13 mouse cellular contexts compared by ENCODE assay signal in genomic region chr4:33716475-33717117, GRCm38 (mm10).
DNase-seq lines count a peak whose midpoint lies in the region; ATAC-seq lines count a peak whose summit lies in the region.
"Had no signal": no experiment of that assay in that cellular context is flagged by ENCODE, and none has a peak within 500 bp of the region (broad histone marks: within the 10 kb centered on the region; RNA-seq: fewer than 3 reads in every experiment).

No protein-coding gene starts in this region.

- peaks cover 12% of the 10 kb centered on the region for H3K4me1 ChIP-seq in heart, embryonic 13.5 days
- H3K4me1 ChIP-seq in hindbrain, embryonic 11.5 days (replicated peaks; ENCODE audit: control insufficient read depth, insufficient read depth, low read length): no peaks in the 10 kb centered on the region
- peaks cover 3% of the 10 kb centered on the region for H3K4me1 ChIP-seq in midbrain, embryonic 11.5 days (ENCODE audit: control insufficient read depth, insufficient read depth, low read length)
- H3K4me1 ChIP-seq: forebrain, embryonic 15.5 days; intestine, embryonic 15.5 days had no signal

- peak overlapping the region; percentile 35 for H3K4me3 ChIP-seq in heart, embryonic 13.5 days
- no peak overlapping the region for H3K4me3 ChIP-seq in hindbrain, embryonic 11.5 days (ENCODE audit: low read depth, low read length)
- no peak overlapping the region for H3K4me3 ChIP-seq in midbrain, embryonic 11.5 days (ENCODE audit: low read depth, low read length)
- H3K4me3 ChIP-seq: forebrain, embryonic 15.5 days; intestine, embryonic 15.5 days; myocyte had no signal

- WGBS in heart, embryonic 13.5 days: 12% methylated on average over 20 of the region's 20 CpGs
- 34% methylated on average over 20 of the region's 20 CpGs for WGBS in hindbrain, embryonic 11.5 days
- 21% methylated on average over 20 of the region's 20 CpGs for WGBS in midbrain, embryonic 11.5 days

- peak overlapping the region; percentile 68 for H3K4me2 ChIP-seq in heart, embryonic 13.5 days
- no peak overlapping the region for H3K4me2 ChIP-seq in hindbrain, embryonic 11.5 days (replicated peaks; ENCODE audit: low read depth, low read length)
- H3K4me2 ChIP-seq in midbrain, embryonic 11.5 days: 0 out of 2 replicates have a peak overlapping the region, but pooled peaks have one; percentile 14
- H3K4me2 ChIP-seq: forebrain, embryonic 15.5 days; intestine, embryonic 15.5 days had no signal

- ATAC-seq in heart, embryonic 13.5 days (ENCODE audit: extremely low read depth, insufficient number of reproducible peaks, low FRiP score, low TSS enrichment): no peak
- ATAC-seq in common myeloid progenitor, adult 5-6 weeks (replicated peaks; ENCODE audit: low read depth, poor library complexity, severe bottlenecking): peak; percentile 86
- no peak for ATAC-seq in hindbrain, embryonic 11.5 days (ENCODE audit: low FRiP score)
- ATAC-seq in midbrain, embryonic 11.5 days (ENCODE audit: low FRiP score): peak; percentile 78
- ATAC-seq: CD4-positive, CD25-positive, alpha-beta regulatory T cell, adult 4 months; forebrain, embryonic 15.5 days; intestine, embryonic 15.5 days had no signal

- H3K27ac ChIP-seq in heart, embryonic 13.5 days (replicated peaks): no peak overlapping the region
- H3K27ac ChIP-seq in hindbrain, embryonic 11.5 days (ENCODE audit: low read depth, low read length): no peak overlapping the region
- H3K27ac ChIP-seq in midbrain, embryonic 11.5 days (ENCODE audit: low read depth, low read length): no peak overlapping the region
- H3K27ac ChIP-seq: forebrain, embryonic 15.5 days; intestine, embryonic 15.5 days had no signal

- no peaks in the 10 kb centered on the region for H3K27me3 ChIP-seq in heart, embryonic 13.5 days (replicated peaks)
- H3K27me3 ChIP-seq in hindbrain, embryonic 11.5 days (ENCODE audit: control insufficient read depth, insufficient read depth, low read length): no peaks in the 10 kb centered on the region
- H3K27me3 ChIP-seq in midbrain, embryonic 11.5 days (ENCODE audit: control insufficient read depth, insufficient read depth, low read length): no peaks in the 10 kb centered on the region
- H3K27me3 ChIP-seq: forebrain, embryonic 15.5 days; intestine, embryonic 15.5 days had no signal

- no peaks in the 10 kb centered on the region for H3K36me3 ChIP-seq in heart, embryonic 13.5 days
- H3K36me3 ChIP-seq in hindbrain, embryonic 11.5 days (ENCODE audit: control insufficient read depth, insufficient read depth, low read length): no peaks in the 10 kb centered on the region
- no peaks in the 10 kb centered on the region for H3K36me3 ChIP-seq in midbrain, embryonic 11.5 days (ENCODE audit: control insufficient read depth, insufficient read depth, low read length)
- H3K36me3 ChIP-seq: forebrain, embryonic 15.5 days; intestine, embryonic 15.5 days had no signal

- H3K9me3 ChIP-seq in heart, embryonic 13.5 days: no peaks in the 10 kb centered on the region
- H3K9me3 ChIP-seq in hindbrain, embryonic 11.5 days (ENCODE audit: control insufficient read depth, low read length): no peaks in the 10 kb centered on the region
- H3K9me3 ChIP-seq in midbrain, embryonic 11.5 days (ENCODE audit: control insufficient read depth, low read length): no peaks in the 10 kb centered on the region
- H3K9me3 ChIP-seq: forebrain, embryonic 15.5 days; intestine, embryonic 15.5 days had no signal

- H3K9ac ChIP-seq in heart, embryonic 13.5 days: peak overlapping the region; percentile 38
- H3K9ac ChIP-seq in hindbrain, embryonic 11.5 days (ENCODE audit: low read depth, low read length): no peak overlapping the region
- peak overlapping the region; percentile 35; the same call in 1 of the 2 replicates for H3K9ac ChIP-seq in midbrain, embryonic 11.5 days (ENCODE audit: low read length)
- H3K9ac ChIP-seq: forebrain, embryonic 15.5 days; intestine, embryonic 15.5 days had no signal

- DNase-seq in heart, adult 8-10 months (ENCODE audit: low spot score): no peak
- peak; percentile 20 for DNase-seq in hindbrain, embryonic 11.5 days (ENCODE audit: low spot score)
- DNase-seq in midbrain, embryonic 11.5 days (ENCODE audit: low spot score, missing footprints): no peak
- no peak for DNase-seq in spleen, postnatal 14 days (ENCODE audit: low spot score in 2 of 2)
- no peak for DNase-seq in cerebellum, adult 11-12 months
- DNase-seq in layer of hippocampus, adult 11-12 months (ENCODE audit: low spot score): no peak
- DNase-seq: right cerebral cortex, postnatal 14 days had no signal

Comparison
In these comparisons a context has a peak if more than half of its experiments do, and no peak if none do; other contexts are left out.
1. ATAC-seq: peak in common myeloid progenitor, adult 5-6 weeks (single experiment) and midbrain, embryonic 11.5 days (single experiment); none in heart, embryonic 13.5 days (single experiment) and hindbrain, embryonic 11.5 days (single experiment).